Mouse (Mus musculus): ENCODE measurements at regions not wholly inside any gene's neighbourhood (a gene's known extent, or its start where the extent isn't known, plus 50 kb on each side); places are given as distances from the start of the nearest gene placed in this dataset.

GRCm38 (mm10) chr3:52878334-52878733 lies 138.7 kb downstream of the Cog6 start:
- no peaks in the 10 kb centered on the region for H3K36me3 ChIP-seq (ENCODE audit: control insufficient read depth, insufficient read depth, low read length)
- H3K79me2 ChIP-seq (ENCODE audit: control insufficient read depth, insufficient read depth, low read length), result no peaks in the 10 kb centered on the region
- no peaks in the 10 kb centered on the region for H3K27me3 ChIP-seq (ENCODE audit: control insufficient read depth, insufficient read depth, low read length)
- H3K4me1 ChIP-seq (ENCODE audit: control insufficient read depth, insufficient read depth, low read length), result no peaks in the 10 kb centered on the region
- H3K27ac ChIP-seq (replicated peaks; ENCODE audit: insufficient read depth, low read depth, low read length), result no peak overlapping the region
- DNase-seq (ENCODE audit: extremely low read depth, low read depth, low spot score), result peak; percentile 3
- WGBS, result 48% methylated on average over 3 of the region's 3 CpGs
- TF ChIP-seq POLR2A (IDR thresholded peaks at IDR 0.05; ENCODE audit: extremely low read depth, insufficient read depth, low read length) (no peak), CTCF (IDR thresholded peaks at IDR 0.05; ENCODE audit: low read depth, low read length) (no peak)
- no peak overlapping the region for H3K9ac ChIP-seq (ENCODE audit: low read depth, low read length)
- H3K4me3 ChIP-seq (ENCODE audit: insufficient read depth, low read depth, low read length), result no peak overlapping the region

- H3K27ac ChIP-seq (replicated peaks; ENCODE audit: insufficient read depth, low read depth, low read length), result no peak overlapping the region
- no peaks in the 10 kb centered on the region for H3K36me3 ChIP-seq (ENCODE audit: control insufficient read depth, insufficient read depth, low read length)
- no peak for DNase-seq (ENCODE audit: extremely low read depth, low read depth, low spot score)
- H3K27me3 ChIP-seq (ENCODE audit: control insufficient read depth, insufficient read depth, low read length), result no peaks in the 10 kb centered on the region
- H3K9ac ChIP-seq (ENCODE audit: low read depth, low read length), result no peak overlapping the region
- 88% methylated on average over 5 of the region's 5 CpGs for WGBS
- H3K4me1 ChIP-seq (ENCODE audit: control insufficient read depth, insufficient read depth, low read length), result no peaks in the 10 kb centered on the region
- H3K4me3 ChIP-seq (ENCODE audit: insufficient read depth, low read depth, low read length), result no peak overlapping the region
- no peak for TF ChIP-seq POLR2A (IDR thresholded peaks at IDR 0.05; ENCODE audit: extremely low read depth, insufficient read depth, low read length)
- no peak for TF ChIP-seq CTCF (IDR thresholded peaks at IDR 0.05; ENCODE audit: low read depth, low read length)
- H3K79me2 ChIP-seq (ENCODE audit: control insufficient read depth, insufficient read depth, low read length), result no peaks in the 10 kb centered on the region
Measured at GRCm38 (mm10) chr3:52872260-52872659, 144.8 kb downstream of the Cog6 start.

- H3K36me3 ChIP-seq (ENCODE audit: control insufficient read depth, insufficient read depth, low read length), result no peaks in the 10 kb centered on the region
- no peak overlapping the region for H3K4me3 ChIP-seq (ENCODE audit: insufficient read depth, low read depth, low read length)
- H3K27ac ChIP-seq (replicated peaks; ENCODE audit: insufficient read depth, low read depth, low read length), result no peak overlapping the region
- H3K27me3 ChIP-seq (ENCODE audit: control insufficient read depth, insufficient read depth, low read length), result no peaks in the 10 kb centered on the region
- H3K4me1 ChIP-seq (ENCODE audit: control insufficient read depth, insufficient read depth, low read length), result no peaks in the 10 kb centered on the region
- no peaks in the 10 kb centered on the region for H3K79me2 ChIP-seq (ENCODE audit: control insufficient read depth, insufficient read depth, low read length)
- DNase-seq (ENCODE audit: extremely low read depth, low read depth, low spot score), result no peak
- 82% methylated on average over 8 of the region's 8 CpGs for WGBS
- TF ChIP-seq CTCF (IDR thresholded peaks at IDR 0.05; ENCODE audit: low read depth, low read length) (no peak), POLR2A (IDR thresholded peaks at IDR 0.05; ENCODE audit: extremely low read depth, insufficient read depth, low read length) (no peak)
- H3K9ac ChIP-seq (ENCODE audit: low read depth, low read length), result no peak overlapping the region
Measured at GRCm38 (mm10) chr3:52863146-52863849, 153.7 kb downstream of the Cog6 start.

GRCm38 (mm10) chr3:52862026-52862425 lies 155.0 kb downstream of the Cog6 start:
- no peak overlapping the region for H3K4me3 ChIP-seq (ENCODE audit: insufficient read depth, low read depth, low read length)
- no peaks in the 10 kb centered on the region for H3K79me2 ChIP-seq (ENCODE audit: control insufficient read depth, insufficient read depth, low read length)
- no peaks in the 10 kb centered on the region for H3K4me1 ChIP-seq (ENCODE audit: control insufficient read depth, insufficient read depth, low read length)
- no peak for TF ChIP-seq CTCF (IDR thresholded peaks at IDR 0.05; ENCODE audit: low read depth, low read length)
- TF ChIP-seq POLR2A (IDR thresholded peaks at IDR 0.05; ENCODE audit: extremely low read depth, insufficient read depth, low read length), result no peak
- no peaks in the 10 kb centered on the region for H3K36me3 ChIP-seq (ENCODE audit: control insufficient read depth, insufficient read depth, low read length)
- DNase-seq (ENCODE audit: extremely low read depth, low read depth, low spot score), result no peak
- no peak overlapping the region for H3K9ac ChIP-seq (ENCODE audit: low read depth, low read length)
- H3K27me3 ChIP-seq (ENCODE audit: control insufficient read depth, insufficient read depth, low read length), result no peaks in the 10 kb centered on the region
- H3K27ac ChIP-seq (replicated peaks; ENCODE audit: insufficient read depth, low read depth, low read length), result no peak overlapping the region
- 91% methylated on average over 4 of the region's 4 CpGs for WGBS

- no peaks in the 10 kb centered on the region for H3K4me1 ChIP-seq (ENCODE audit: control insufficient read depth, insufficient read depth, low read length)
- WGBS, result 87% methylated on average over 13 of the region's 13 CpGs
- TF ChIP-seq POLR2A (IDR thresholded peaks at IDR 0.05; ENCODE audit: extremely low read depth, insufficient read depth, low read length) (no peak), CTCF (IDR thresholded peaks at IDR 0.05; ENCODE audit: low read depth, low read length) (no peak)
- H3K9ac ChIP-seq (ENCODE audit: low read depth, low read length), result no peak overlapping the region
- no peak overlapping the region for H3K27ac ChIP-seq (replicated peaks; ENCODE audit: insufficient read depth, low read depth, low read length)
- H3K36me3 ChIP-seq (ENCODE audit: control insufficient read depth, insufficient read depth, low read length), result no peaks in the 10 kb centered on the region
- no peak for DNase-seq (ENCODE audit: extremely low read depth, low read depth, low spot score)
- H3K79me2 ChIP-seq (ENCODE audit: control insufficient read depth, insufficient read depth, low read length), result no peaks in the 10 kb centered on the region
- H3K4me3 ChIP-seq (ENCODE audit: insufficient read depth, low read depth, low read length), result no peak overlapping the region
- no peaks in the 10 kb centered on the region for H3K27me3 ChIP-seq (ENCODE audit: control insufficient read depth, insufficient read depth, low read length)
Measured at GRCm38 (mm10) chr3:52861538-52861937, 155.5 kb downstream of the Cog6 start.

- Histone ChIP-seq H3K4me1 (ENCODE audit: control insufficient read depth, insufficient read depth, low read length) (no peaks in the 10 kb centered on the region; the same call in 1 of the 2 replicates), H3K27me3 (ENCODE audit: control insufficient read depth, insufficient read depth, low read length) (no peaks in the 10 kb centered on the region), H3K27ac (replicated peaks; ENCODE audit: insufficient read depth, low read depth, low read length) (no peak overlapping the region), H3K79me2 (ENCODE audit: control insufficient read depth, insufficient read depth, low read length) (no peaks in the 10 kb centered on the region), H3K36me3 (ENCODE audit: control insufficient read depth, insufficient read depth, low read length) (no peaks in the 10 kb centered on the region), H3K9ac (ENCODE audit: low read depth, low read length) (no peak overlapping the region), H3K4me3 (ENCODE audit: insufficient read depth, low read depth, low read length) (no peak overlapping the region)
- WGBS, result 83% methylated on average over 2 of the region's 2 CpGs
- TF ChIP-seq POLR2A (IDR thresholded peaks at IDR 0.05; ENCODE audit: extremely low read depth, insufficient read depth, low read length) (no peak), CTCF (IDR thresholded peaks at IDR 0.05; ENCODE audit: low read depth, low read length) (no peak)
- no peak for DNase-seq (ENCODE audit: extremely low read depth, low read depth, low spot score)
Measured at GRCm38 (mm10) chr3:52859848-52860247, 157.2 kb downstream of the Cog6 start.
